29 mouse cellular contexts compared by ENCODE assay signal in genomic region chr7:56997713-56998624, GRCm38 (mm10).
A peak's percentile ranks its signal among the peaks of the same experiment; 100 is the strongest.
DNase-seq lines count a peak whose midpoint lies in the region; ATAC-seq lines count a peak whose summit lies in the region.
"Had no signal": no experiment of that assay in that cellular context is flagged by ENCODE, and none has a peak within 500 bp of the region (broad histone marks: within the 10 kb centered on the region; RNA-seq: fewer than 3 reads in every experiment).

No protein-coding gene starts in this region.

- H3K4me3 ChIP-seq in kidney, embryonic 16.5 days (ENCODE audit: low read length) = no peak overlapping the region
- H3K4me3 ChIP-seq in limb, embryonic 13.5 days = no peak overlapping the region
- H3K4me3 ChIP-seq in limb, embryonic 10.5 days = no peak overlapping the region
- no peak overlapping the region for H3K4me3 ChIP-seq in intestine, embryonic 16.5 days (ENCODE audit: low read length)
- H3K4me3 ChIP-seq: embryonic facial prominence, embryonic 10.5 days; embryonic facial prominence, embryonic 15.5 days; forebrain, embryonic 12.5 days; limb, embryonic 12.5 days; liver, embryonic 13.5 days; midbrain, embryonic 13.5 days; neural tube, embryonic 13.5 days had no signal

- no peak overlapping the region; the same call in 1 of the 2 replicates for H3K27ac ChIP-seq in kidney, embryonic 16.5 days (ENCODE audit: low read length)
- no peak overlapping the region for H3K27ac ChIP-seq in limb, embryonic 13.5 days
- H3K27ac ChIP-seq in limb, embryonic 10.5 days = no peak overlapping the region
- H3K27ac ChIP-seq in intestine, embryonic 16.5 days (ENCODE audit: low read length) = no peak overlapping the region
- H3K27ac ChIP-seq: embryonic facial prominence, embryonic 10.5 days; embryonic facial prominence, embryonic 15.5 days; forebrain, embryonic 12.5 days; hindbrain, embryonic 14.5 days; limb, embryonic 12.5 days; liver, embryonic 13.5 days; macrophage; midbrain, embryonic 13.5 days; neural tube, embryonic 13.5 days had no signal

- no peak for DNase-seq in kidney, adult 8-10 months
- no peak for DNase-seq in limb, embryonic 10.5 days (ENCODE audit: low spot score)
- DNase-seq in brain, adult 2 months (ENCODE audit: low read depth, low spot score) = peak; percentile 47
- DNase-seq in cerebellum, postnatal 25 days = no peak
- DNase-seq: adrenal gland, postnatal 36 days; B cell, adult 2 months; cerebellum, adult 2 months; cerebellum, postnatal 14 days; forebrain, postnatal 0 days; gastrocnemius, postnatal 25 days; heart, adult 18-20 months; heart, postnatal 36 days; liver, embryonic 13.5 days; lung, adult 18-20 months; right cerebral cortex, postnatal 4 days; thymus, postnatal 14 days had no signal

- no peak overlapping the region for H3K4me2 ChIP-seq in kidney, embryonic 16.5 days (replicated peaks; ENCODE audit: low read depth, low read length)
- H3K4me2 ChIP-seq in limb, embryonic 13.5 days (replicated peaks) = no peak overlapping the region
- no peak overlapping the region for H3K4me2 ChIP-seq in intestine, embryonic 16.5 days (ENCODE audit: low read depth, low read length)
- H3K4me2 ChIP-seq: embryonic facial prominence, embryonic 15.5 days; forebrain, embryonic 12.5 days; heart, embryonic 11.5 days; hindbrain, embryonic 14.5 days; limb, embryonic 12.5 days; liver, embryonic 13.5 days; midbrain, embryonic 13.5 days; neural tube, embryonic 13.5 days had no signal

- no peaks in the 10 kb centered on the region for H3K4me1 ChIP-seq in kidney, embryonic 16.5 days (ENCODE audit: insufficient read depth, low read length)
- no peaks in the 10 kb centered on the region for H3K4me1 ChIP-seq in limb, embryonic 13.5 days
- H3K4me1 ChIP-seq in limb, embryonic 10.5 days = no peaks in the 10 kb centered on the region
- no peaks in the 10 kb centered on the region for H3K4me1 ChIP-seq in intestine, embryonic 16.5 days (ENCODE audit: control insufficient read depth, insufficient read depth, low read length)
- H3K4me1 ChIP-seq: embryonic facial prominence, embryonic 10.5 days; embryonic facial prominence, embryonic 15.5 days; forebrain, embryonic 12.5 days; limb, embryonic 12.5 days; liver, embryonic 13.5 days; midbrain, embryonic 13.5 days; neural tube, embryonic 13.5 days had no signal

- no peak overlapping the region for H3K9ac ChIP-seq in kidney, embryonic 16.5 days (replicated peaks; ENCODE audit: low read length)
- H3K9ac ChIP-seq in limb, embryonic 13.5 days = no peak overlapping the region
- no peak overlapping the region for H3K9ac ChIP-seq in intestine, embryonic 16.5 days (ENCODE audit: low read depth, low read length)
- H3K9ac ChIP-seq: embryonic facial prominence, embryonic 15.5 days; forebrain, embryonic 12.5 days; forebrain, postnatal 0 days; hindbrain, embryonic 14.5 days; limb, embryonic 12.5 days; liver, embryonic 13.5 days; midbrain, embryonic 13.5 days; neural tube, embryonic 13.5 days had no signal

- H3K36me3 ChIP-seq in kidney, embryonic 16.5 days (ENCODE audit: insufficient read depth, low read length) = no peaks in the 10 kb centered on the region
- H3K36me3 ChIP-seq in limb, embryonic 13.5 days = no peaks in the 10 kb centered on the region
- no peaks in the 10 kb centered on the region for H3K36me3 ChIP-seq in limb, embryonic 10.5 days
- H3K36me3 ChIP-seq in intestine, embryonic 16.5 days (ENCODE audit: control insufficient read depth, insufficient read depth, low read length) = no peaks in the 10 kb centered on the region
- H3K36me3 ChIP-seq: embryonic facial prominence, embryonic 10.5 days; embryonic facial prominence, embryonic 15.5 days; forebrain, embryonic 12.5 days; limb, embryonic 12.5 days; liver, embryonic 13.5 days; midbrain, embryonic 13.5 days; neural tube, embryonic 13.5 days had no signal

- WGBS in kidney, embryonic 16.5 days = 96% methylated on average over 2 of the region's 2 CpGs
- 81% methylated on average over 2 of the region's 2 CpGs for WGBS in limb, embryonic 13.5 days
- 92% methylated on average over 2 of the region's 2 CpGs for WGBS in limb, embryonic 10.5 days
- WGBS in intestine, embryonic 16.5 days = 72% methylated on average over 2 of the region's 2 CpGs

- H3K27me3 ChIP-seq in kidney, embryonic 16.5 days (ENCODE audit: insufficient read depth, low read length) = no peaks in the 10 kb centered on the region
- H3K27me3 ChIP-seq in limb, embryonic 13.5 days = no peaks in the 10 kb centered on the region
- H3K27me3 ChIP-seq in limb, embryonic 10.5 days (ENCODE audit: low read depth, poor library complexity, severe bottlenecking) = no peaks in the 10 kb centered on the region
- H3K27me3 ChIP-seq in intestine, embryonic 16.5 days (replicated peaks; ENCODE audit: control insufficient read depth, insufficient read depth, low read length) = no peaks in the 10 kb centered on the region
- H3K27me3 ChIP-seq: embryonic facial prominence, embryonic 15.5 days; forebrain, embryonic 12.5 days; limb, embryonic 12.5 days; liver, embryonic 13.5 days; midbrain, embryonic 13.5 days; neural tube, embryonic 13.5 days had no signal

- ATAC-seq in kidney, embryonic 16.5 days (ENCODE audit: low FRiP score, low TSS enrichment) = peak; percentile 90
- peak; percentile 66; the same call in 1 of the 2 replicates for ATAC-seq in limb, embryonic 13.5 days (ENCODE audit: low FRiP score, low read depth)
- ATAC-seq in intestine, embryonic 16.5 days = peak; percentile 52; the same call in 1 of the 2 replicates
- ATAC-seq in granulocyte monocyte progenitor cell, adult 5-6 weeks (replicated peaks; ENCODE audit: poor library complexity, severe bottlenecking) = no peak
- ATAC-seq: forebrain, postnatal 0 days; midbrain, embryonic 13.5 days had no signal

- H3K9me3 ChIP-seq in kidney, embryonic 16.5 days (ENCODE audit: low read length) = peaks cover 4% of the 10 kb centered on the region; the same call in 1 of the 2 replicates
- no peaks in the 10 kb centered on the region for H3K9me3 ChIP-seq in limb, embryonic 13.5 days
- no peaks in the 10 kb centered on the region for H3K9me3 ChIP-seq in limb, embryonic 10.5 days (replicated peaks)
- H3K9me3 ChIP-seq in intestine, embryonic 16.5 days (ENCODE audit: control insufficient read depth, low read length) = no peaks in the 10 kb centered on the region
- H3K9me3 ChIP-seq: embryonic facial prominence, embryonic 10.5 days; embryonic facial prominence, embryonic 15.5 days; forebrain, embryonic 12.5 days; liver, embryonic 13.5 days; midbrain, embryonic 13.5 days; neural tube, embryonic 13.5 days had no signal
